Mouse (Mus musculus) monocyte, adult 5-6 weeks (primary cell): Measurements from ENCODE around the gene Fam83e. TPM values are rescaled to one million over a fixed set of nuclear protein-coding genes. Genes with fewer than 3 reads are reported as not detected.
A peak's percentile ranks its signal among the peaks of the same experiment; 100 is the strongest.

Experiments used
- ATAC-seq: fragments of 153-309, 156-312 bp; replicated peaks from 2 replicates; pipeline ENCODE4 v1.8.0; 2017; ENCODE audit warnings: mild to moderate bottlenecking; ENCODE audit not compliant: low TSS enrichment, insufficient number of reproducible peaks, severe bottlenecking, poor library complexity, low FRiP score
- total RNA-seq: library from RNA; stranded (forward); fragments of 200-1000, 200-491, 200-594 nt; gene quantifications from 3 replicates; pipeline ENCODE4 v1.2.3, GENCODE M21; 2017

The Fam83e gene
- total RNA-seq, 1 experiment from 2014 or later = 1.4 TPM

DNA sequence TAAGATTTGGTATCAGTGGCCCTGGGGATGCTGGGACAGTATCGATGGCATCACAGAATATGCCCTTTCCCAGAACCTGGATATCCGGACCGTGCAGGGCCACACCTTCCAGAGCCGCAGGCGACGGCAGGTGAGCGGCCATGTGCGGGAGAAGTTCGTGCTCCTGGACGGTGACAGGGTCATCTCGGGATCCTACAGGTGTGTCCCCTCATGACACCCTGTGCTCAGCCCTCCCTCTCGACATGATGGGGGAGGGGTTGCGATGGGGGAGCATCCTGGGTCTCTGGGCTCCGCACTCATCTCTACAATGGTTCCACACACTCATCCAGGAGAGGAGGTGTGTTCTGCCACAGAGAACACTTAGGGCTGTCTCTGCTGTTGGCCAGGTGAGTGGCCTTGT is 2.8 kb downstream of the Fam83e start:
- no peak for ATAC-seq

DNA sequence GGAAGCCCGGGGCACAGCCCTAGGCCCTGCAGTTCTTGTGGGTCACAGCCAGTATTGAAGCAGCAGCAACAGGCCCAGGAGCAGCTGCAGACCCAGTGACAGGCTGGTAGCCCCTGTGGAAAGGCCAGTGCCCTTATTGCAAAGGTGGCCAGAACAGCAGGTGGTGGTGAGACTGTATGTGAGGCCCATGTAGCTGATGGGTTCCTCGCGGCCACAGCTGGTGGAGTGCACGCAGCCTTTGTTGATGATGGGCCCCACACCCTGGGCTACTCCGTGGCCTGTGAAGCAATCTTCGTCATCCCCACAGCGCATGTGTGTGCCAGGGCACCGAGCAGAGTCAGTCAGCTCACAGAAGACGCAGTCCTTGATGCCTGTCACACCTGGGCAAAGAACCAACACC is 4.1 kb downstream of the Fam83e start:
- no peak for ATAC-seq

DNA sequence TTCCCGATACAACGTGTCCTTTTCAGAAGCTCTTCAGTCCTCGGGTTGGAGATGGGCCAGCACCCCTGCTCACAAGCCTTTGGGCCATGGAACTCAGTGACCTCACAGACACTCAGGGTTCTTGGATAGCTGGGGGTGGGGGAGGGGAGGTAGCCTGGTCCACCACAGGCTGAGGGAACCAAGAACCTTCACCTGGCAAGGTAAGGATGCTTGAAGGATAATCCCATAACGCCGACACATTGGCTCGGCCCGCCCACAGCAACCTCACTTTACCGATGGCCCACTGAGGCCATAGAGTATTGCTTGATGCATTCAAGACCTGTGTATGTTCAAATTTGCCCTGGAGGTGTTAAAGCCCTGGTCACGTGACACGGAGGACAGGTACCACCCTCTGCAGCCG is 4.7 kb downstream of the Fam83e start, which contains the start of gene Spaca4:
Gene Spaca4 (minus strand): TSS at position 101 of the 400 bp plus-strand sequence.
- no peak for ATAC-seq

DNA sequence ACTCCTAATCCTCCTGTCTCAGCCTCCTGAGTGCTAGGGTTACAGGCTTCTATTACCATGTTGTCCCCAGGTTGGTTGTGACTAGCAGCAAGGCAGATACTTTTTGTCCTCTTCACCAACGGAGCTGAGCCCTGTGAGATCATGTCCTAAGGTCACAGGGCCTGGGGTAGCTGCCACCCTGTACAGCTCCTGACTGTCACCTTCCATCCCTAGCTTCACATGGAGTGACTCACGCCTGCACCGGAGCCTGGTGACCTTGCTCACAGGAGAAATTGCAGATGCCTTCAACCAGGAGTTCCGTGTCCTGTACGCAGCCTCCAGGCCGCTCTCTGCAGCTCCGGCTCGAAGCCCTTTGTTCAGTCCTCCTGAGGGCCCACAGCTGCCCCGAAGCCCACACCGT is 5.4 kb downstream of the Fam83e start:
- no peak for ATAC-seq

GRCm38 (mm10) chr7:45727625-45728024 is 6.6 kb downstream of the Fam83e start:
- ATAC-seq = no peak

DNA sequence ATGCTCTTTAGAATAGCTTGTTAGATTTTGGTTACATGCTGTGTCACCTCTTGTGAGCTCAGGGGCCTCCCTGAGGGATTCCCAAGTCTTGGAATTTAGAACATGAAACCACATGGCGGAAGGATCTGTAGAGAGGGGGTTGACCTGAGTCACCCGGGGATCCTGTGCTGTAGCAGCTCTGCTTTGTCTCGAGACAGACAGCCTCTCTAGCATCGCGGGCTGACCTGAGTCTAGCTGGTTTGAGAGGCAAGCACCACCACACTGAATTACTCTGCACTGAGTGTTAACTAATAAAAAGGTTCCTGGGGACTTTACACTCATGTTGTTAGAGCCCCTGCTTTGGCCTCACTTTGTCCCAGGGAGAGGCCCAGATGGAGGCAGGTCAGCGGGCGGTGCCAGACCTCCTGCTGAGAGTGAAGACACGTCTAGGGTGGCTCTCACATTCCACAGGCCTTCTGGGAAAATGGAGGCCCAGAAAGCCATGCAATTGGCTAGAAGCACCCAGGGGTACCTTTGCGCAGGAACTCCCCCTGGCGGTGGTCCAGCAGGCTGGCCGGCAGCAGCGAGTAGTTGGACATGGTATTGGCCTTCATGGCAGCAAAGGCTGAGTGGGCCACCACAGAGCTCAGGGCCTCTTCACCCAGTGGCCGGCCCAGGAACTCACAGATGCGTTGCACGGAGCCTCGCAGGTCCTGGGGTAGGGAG is 9.9 kb downstream of the Fam83e start:
- ATAC-seq = peak; percentile 36; the same call in 1 of the 2 replicates

GRCm38 (mm10) chr7:45733477-45733876 is 12.5 kb downstream of the Fam83e start:
- no peak for ATAC-seq

DNA sequence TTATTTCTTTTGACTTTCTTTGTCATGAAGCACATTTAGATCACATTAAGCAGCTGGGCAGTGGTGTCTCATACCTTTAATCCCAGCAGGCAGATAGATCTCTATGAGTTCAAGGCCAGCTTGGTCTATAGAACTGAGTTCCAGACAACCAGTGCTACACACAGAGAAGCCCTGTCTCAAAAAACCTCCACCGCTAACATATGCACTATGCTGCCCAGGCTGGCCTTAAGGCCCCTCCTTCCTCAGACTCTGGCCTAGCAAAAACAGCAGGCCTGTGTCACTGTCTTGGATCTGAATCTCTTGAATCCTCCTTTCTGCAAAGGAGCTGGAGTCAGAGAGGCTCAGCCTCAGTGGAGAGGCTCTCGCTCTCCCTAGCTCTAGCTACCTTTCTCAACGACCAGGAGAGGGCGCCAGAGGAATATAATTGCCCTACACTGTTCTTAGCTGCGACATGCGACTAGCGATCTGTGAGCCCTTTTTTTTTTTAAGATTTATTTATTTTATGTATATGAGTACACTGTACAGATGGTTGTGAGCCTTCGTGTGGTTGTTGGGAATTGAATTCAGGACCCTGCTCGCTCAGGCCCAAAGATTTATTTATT is 18.3 kb downstream of the Fam83e start:
- ATAC-seq = peak; percentile 71

DNA sequence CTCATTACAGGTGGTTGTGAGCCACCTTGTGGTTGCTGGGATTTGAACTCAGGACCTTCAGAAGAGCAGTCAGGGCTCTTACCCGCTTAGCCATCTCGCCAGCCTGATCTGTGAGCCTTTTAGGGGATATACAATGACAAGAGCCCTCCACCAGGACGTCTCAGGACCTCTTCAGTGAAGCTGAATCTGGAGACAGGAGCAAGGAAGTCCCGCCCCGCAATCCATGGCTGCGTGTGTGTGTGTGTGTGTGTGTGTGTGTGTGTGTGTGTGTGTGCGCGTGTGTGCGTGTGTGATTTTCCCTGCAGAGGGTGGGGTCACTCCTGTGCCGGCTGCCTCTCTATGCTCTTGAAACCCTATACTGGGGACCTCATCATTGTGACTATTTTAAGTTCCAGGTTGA is 18.8 kb downstream of the Fam83e start:
- no peak for ATAC-seq

DNA sequence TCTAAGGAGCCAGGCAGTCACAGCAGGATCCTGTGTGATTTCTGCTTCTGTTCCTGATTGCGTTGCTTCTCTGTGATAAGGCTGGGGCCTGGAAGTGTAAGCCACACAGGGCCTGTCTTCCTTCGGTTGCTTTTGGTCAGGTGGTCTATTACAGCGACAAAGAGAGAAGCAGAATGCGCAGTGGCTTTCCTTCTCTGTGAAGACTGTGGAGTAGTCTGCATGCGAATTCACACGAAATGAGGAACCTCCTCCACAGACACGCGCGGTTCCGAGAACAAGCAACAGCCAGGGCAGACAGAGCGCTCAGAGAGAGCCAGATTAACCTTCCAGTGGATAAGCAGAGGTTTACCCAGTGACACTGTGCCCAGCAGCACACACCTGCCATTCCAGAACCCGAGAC is 20.3 kb downstream of the Fam83e start:
- peak; percentile 40 for ATAC-seq

GRCm38 (mm10) chr7:45741777-45742176 is 20.8 kb downstream of the Fam83e start:
- peak; percentile 69 for ATAC-seq

- ATAC-seq = peak; percentile 54
These were observed 21.3 kb downstream of the Fam83e start for GRCm38 (mm10) chr7:45742338-45742737.

DNA sequence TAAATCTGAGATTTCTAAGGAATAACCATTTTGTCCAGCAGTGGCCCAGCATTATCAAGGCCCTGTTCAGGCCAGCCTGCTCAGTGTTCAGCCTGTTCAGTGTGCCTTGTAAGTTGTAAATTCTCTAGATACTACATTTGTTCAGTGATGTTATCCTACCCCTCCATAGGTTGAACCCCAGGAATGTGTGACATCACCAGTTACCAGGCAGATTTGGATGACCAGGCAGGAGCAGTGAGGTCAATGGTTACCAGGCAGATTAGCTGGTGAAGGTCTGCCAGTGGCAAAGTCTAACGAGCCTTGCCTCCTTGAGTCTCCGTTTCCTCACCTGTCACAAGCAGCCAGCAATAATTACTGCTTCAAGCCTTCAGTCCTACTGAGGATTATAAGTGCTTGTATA is 23.4 kb downstream of the Fam83e start:
- peak; percentile 43; the same call in 1 of the 2 replicates for ATAC-seq

DNA sequence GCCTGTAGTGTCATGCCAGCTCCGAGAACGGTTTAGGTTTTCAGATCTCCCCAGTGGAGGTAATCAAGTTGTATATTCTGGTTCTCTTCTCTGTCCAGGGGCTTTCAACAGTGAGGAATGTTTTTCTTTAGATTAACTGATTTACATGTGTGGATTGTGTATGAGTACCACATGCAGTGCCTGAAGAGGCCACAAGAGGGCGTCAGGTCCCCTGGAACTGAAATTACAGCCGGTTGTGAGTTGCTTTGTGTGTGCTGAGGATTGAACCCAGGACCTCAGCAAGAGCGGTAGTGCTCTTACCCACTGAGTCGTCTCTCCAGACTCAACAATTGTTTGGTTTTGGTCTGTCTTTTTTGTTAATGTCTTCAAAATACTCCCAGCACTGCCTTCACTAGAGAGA is 25.5 kb downstream of the Fam83e start:
- ATAC-seq = no peak

DNA sequence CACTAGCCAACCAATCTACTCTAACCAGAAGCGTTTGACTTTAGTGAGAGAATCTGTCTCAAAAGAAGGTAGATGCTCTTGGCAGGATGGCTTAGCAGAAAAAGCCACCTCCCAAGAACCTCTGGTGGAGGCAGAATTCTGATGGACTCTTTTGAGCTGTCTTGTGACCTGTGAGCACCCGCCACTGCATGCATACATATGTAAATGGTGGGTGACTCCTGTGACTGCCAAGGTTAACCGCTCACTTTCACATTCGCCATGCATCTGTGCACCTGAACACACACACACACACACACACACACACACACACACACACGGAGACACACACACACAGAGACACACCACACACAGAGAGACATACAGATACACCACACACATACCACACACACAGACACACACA is 26.4 kb downstream of the Fam83e start:
- no peak for ATAC-seq

DNA sequence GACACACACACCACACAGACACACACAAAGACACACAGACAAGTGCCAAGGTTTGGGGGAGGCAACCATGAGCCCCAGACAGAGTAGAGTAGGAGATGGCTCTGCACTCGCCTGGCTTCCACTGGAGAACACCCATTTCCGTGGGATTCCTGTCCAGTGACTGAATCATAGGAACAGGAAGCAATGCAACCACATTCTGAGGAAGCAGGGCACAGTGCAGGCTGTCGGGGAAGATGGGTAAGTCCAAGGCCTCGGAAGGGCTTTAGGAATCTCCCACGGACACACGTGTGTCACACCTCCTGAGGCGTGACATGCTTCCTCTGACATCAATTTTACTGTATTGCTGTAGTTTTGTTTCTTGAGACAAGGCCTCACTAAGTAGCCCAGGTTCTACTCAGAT is 27.1 kb downstream of the Fam83e start:
- no peak for ATAC-seq

- ATAC-seq = no peak
These were observed 28.4 kb downstream of the Fam83e start for GRCm38 (mm10) chr7:45749401-45749800.

- ATAC-seq = no peak
These were observed 29.1 kb downstream of the Fam83e start for GRCm38 (mm10) chr7:45750162-45750561.

- no peak for ATAC-seq
These were observed 34.7 kb downstream of the Fam83e start for GRCm38 (mm10) chr7:45755703-45756102.

DNA sequence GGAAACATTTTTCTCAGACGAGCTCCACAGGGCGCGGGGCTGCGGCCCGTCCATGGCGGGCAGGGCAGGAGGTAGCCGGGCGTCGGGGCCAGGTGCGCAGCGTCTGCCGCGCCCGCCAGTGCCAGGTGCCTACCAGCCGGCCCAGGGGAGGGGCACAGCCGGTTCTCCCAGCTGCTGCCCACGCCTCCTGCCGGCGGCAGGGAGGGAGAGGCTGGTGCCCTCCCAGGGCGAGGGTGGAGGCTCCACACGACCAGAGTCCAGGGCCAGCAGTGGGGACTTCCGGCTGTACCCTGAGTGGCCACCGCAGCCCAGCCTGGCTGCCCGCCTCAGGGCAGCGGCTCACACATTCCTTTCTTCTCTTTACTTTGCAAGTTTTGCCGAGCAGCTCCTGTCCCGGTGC is 38.4 kb downstream of the Fam83e start:
- ATAC-seq = no peak
